Mouse (Mus musculus): Measurements from ENCODE around the gene Pmm2. TPM values are rescaled to one million over a fixed set of nuclear protein-coding genes. Genes with fewer than 3 reads are reported as not detected.

The Pmm2 gene
- polyA plus RNA-seq, 1 experiment, result not detected

- H3K4me1 ChIP-seq (ENCODE audit: control insufficient read depth, insufficient read depth, low read length), result peaks cover 23% of the 10 kb centered on the region
- H3K4me3 ChIP-seq (ENCODE audit: insufficient read depth, low read depth, low read length), result no peak overlapping the region
- TF ChIP-seq POLR2A (IDR thresholded peaks at IDR 0.05; ENCODE audit: insufficient read depth, low read depth, low read length) (no peak), CTCF (IDR thresholded peaks at IDR 0.05; ENCODE audit: insufficient read depth, low read depth, low read length) (no peak)
- no peak overlapping the region for H3K27ac ChIP-seq (ENCODE audit: insufficient read depth, low read depth, low read length)
Observed at GRCm38 (mm10) chr16:8672811-8673210, 35.3 kb downstream of the Pmm2 start.

- WGBS, result 62% methylated on average over 6 of the region's 6 CpGs
- Histone ChIP-seq H3K27ac (ENCODE audit: insufficient read depth, low read depth, low read length) (no peak overlapping the region), H3K4me3 (ENCODE audit: insufficient read depth, low read depth, low read length) (no peak overlapping the region), H3K4me1 (ENCODE audit: control insufficient read depth, insufficient read depth, low read length) (peaks cover 23% of the 10 kb centered on the region)
- no peak for TF ChIP-seq CTCF (IDR thresholded peaks at IDR 0.05; ENCODE audit: insufficient read depth, low read depth, low read length)
- TF ChIP-seq POLR2A (IDR thresholded peaks at IDR 0.05; ENCODE audit: insufficient read depth, low read depth, low read length), result no peak
Observed at GRCm38 (mm10) chr16:8673343-8673742, 35.9 kb downstream of the Pmm2 start.

GRCm38 (mm10) chr16:8674165-8674564 lies 36.7 kb downstream of the Pmm2 start:
- Histone ChIP-seq H3K4me1 (ENCODE audit: control insufficient read depth, insufficient read depth, low read length) (peaks cover 21% of the 10 kb centered on the region), H3K4me3 (ENCODE audit: insufficient read depth, low read depth, low read length) (no peak overlapping the region), H3K27ac (ENCODE audit: insufficient read depth, low read depth, low read length) (no peak overlapping the region)
- TF ChIP-seq POLR2A (IDR thresholded peaks at IDR 0.05; ENCODE audit: insufficient read depth, low read depth, low read length), result no peak
- peak; percentile 68 for TF ChIP-seq CTCF (IDR thresholded peaks at IDR 0.05; ENCODE audit: insufficient read depth, low read depth, low read length)
- WGBS, result 3% methylated on average over 8 of the region's 8 CpGs

GRCm38 (mm10) chr16:8675559-8675958 lies 38.1 kb downstream of the Pmm2 start:
- no peak overlapping the region for H3K27ac ChIP-seq (ENCODE audit: insufficient read depth, low read depth, low read length)
- TF ChIP-seq CTCF (IDR thresholded peaks at IDR 0.05; ENCODE audit: insufficient read depth, low read depth, low read length), result no peak
- TF ChIP-seq POLR2A (IDR thresholded peaks at IDR 0.05; ENCODE audit: insufficient read depth, low read depth, low read length), result no peak
- WGBS, result 89% methylated on average over 8 of the region's 8 CpGs
- H3K4me3 ChIP-seq (ENCODE audit: insufficient read depth, low read depth, low read length), result no peak overlapping the region
- H3K4me1 ChIP-seq (ENCODE audit: control insufficient read depth, insufficient read depth, low read length), result peaks cover 10% of the 10 kb centered on the region

GRCm38 (mm10) chr16:8676228-8676627 lies 38.8 kb downstream of the Pmm2 start:
- H3K27ac ChIP-seq (ENCODE audit: insufficient read depth, low read depth, low read length), result no peak overlapping the region
- WGBS, result 86% methylated on average over 2 of the region's 2 CpGs
- peaks cover 10% of the 10 kb centered on the region for H3K4me1 ChIP-seq (ENCODE audit: control insufficient read depth, insufficient read depth, low read length)
- no peak for TF ChIP-seq POLR2A (IDR thresholded peaks at IDR 0.05; ENCODE audit: insufficient read depth, low read depth, low read length)
- TF ChIP-seq CTCF (IDR thresholded peaks at IDR 0.05; ENCODE audit: insufficient read depth, low read depth, low read length), result no peak
- no peak overlapping the region for H3K4me3 ChIP-seq (ENCODE audit: insufficient read depth, low read depth, low read length)

DNA sequence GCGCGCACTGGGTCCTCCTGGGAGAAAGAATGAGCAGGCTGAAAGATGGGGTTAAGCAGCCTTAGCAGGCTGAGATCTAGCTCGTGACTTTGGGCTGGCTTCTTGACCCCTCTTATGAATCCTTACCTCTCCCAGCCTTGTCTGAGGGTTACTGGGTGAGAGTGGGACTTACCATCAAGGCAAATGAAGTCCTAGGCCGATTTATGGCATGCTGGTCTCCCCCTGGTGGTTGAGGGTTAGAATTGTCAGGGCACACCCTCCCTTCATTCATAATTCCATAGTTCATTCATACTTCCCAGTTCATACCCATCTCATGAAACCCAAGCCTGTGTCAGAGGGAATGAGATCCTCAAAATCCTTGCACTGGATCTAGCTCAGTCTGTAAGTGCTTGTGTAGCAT lies 39.3 kb downstream of the Pmm2 start:
- 56% methylated on average over 4 of the region's 4 CpGs for WGBS
- Histone ChIP-seq H3K4me3 (ENCODE audit: insufficient read depth, low read depth, low read length) (no peak overlapping the region), H3K4me1 (ENCODE audit: control insufficient read depth, insufficient read depth, low read length) (peaks cover 5% of the 10 kb centered on the region), H3K27ac (ENCODE audit: insufficient read depth, low read depth, low read length) (no peak overlapping the region)
- TF ChIP-seq POLR2A (IDR thresholded peaks at IDR 0.05; ENCODE audit: insufficient read depth, low read depth, low read length), result no peak
- TF ChIP-seq CTCF (IDR thresholded peaks at IDR 0.05; ENCODE audit: insufficient read depth, low read depth, low read length), result no peak

DNA sequence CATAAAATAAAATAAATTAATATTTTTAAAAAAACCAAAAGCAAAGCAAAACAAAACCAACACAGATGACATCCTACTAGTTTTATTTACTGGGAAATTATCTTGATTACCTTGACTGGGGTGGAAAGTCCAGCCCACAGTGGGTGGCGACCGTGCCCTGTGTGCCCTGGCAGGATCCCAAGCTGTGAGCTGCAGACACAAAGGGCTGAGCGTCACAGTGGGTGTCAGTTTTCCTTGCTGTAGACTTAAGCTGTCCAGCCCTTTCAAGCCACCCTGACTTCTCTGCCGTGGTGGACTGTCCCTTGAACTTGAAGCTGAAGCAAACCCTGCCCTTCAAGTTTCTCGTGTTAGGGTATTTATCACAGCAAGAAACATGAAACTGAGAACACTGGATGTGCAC lies 40.6 kb downstream of the Pmm2 start:
- 0 out of 2 replicates have a peak, but pooled peaks cover 2% of the 10 kb centered on the region for H3K4me1 ChIP-seq (ENCODE audit: control insufficient read depth, insufficient read depth, low read length)
- H3K27ac ChIP-seq (ENCODE audit: insufficient read depth, low read depth, low read length), result no peak overlapping the region
- no peak overlapping the region for H3K4me3 ChIP-seq (ENCODE audit: insufficient read depth, low read depth, low read length)
- WGBS, result 38% methylated on average over 5 of the region's 5 CpGs
- TF ChIP-seq POLR2A (IDR thresholded peaks at IDR 0.05; ENCODE audit: insufficient read depth, low read depth, low read length) (no peak), CTCF (IDR thresholded peaks at IDR 0.05; ENCODE audit: insufficient read depth, low read depth, low read length) (no peak)

DNA sequence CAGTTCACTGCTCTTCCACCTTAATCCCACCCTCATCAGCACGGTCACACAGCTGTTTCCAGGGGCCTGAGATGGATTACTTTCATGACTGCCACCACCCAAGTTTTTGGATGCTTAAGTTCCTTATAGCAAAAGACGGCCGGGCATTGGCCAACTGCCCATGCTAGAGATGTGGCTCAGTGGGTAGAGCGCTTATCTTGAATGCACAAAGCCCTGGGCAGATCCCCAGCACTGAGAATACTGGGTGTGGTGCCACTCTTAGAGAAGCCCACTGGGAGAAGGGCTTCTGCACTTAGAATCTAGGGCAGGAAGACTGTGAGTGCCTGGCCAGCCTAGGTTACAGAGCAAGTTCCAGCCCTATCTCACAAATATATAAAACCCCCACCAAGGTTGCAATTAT lies 41.2 kb downstream of the Pmm2 start:
- Histone ChIP-seq H3K27ac (ENCODE audit: insufficient read depth, low read depth, low read length) (no peak overlapping the region), H3K4me1 (ENCODE audit: control insufficient read depth, insufficient read depth, low read length) (0 out of 2 replicates have a peak, but pooled peaks cover 2% of the 10 kb centered on the region), H3K4me3 (ENCODE audit: insufficient read depth, low read depth, low read length) (no peak overlapping the region)
- no peak for TF ChIP-seq POLR2A (IDR thresholded peaks at IDR 0.05; ENCODE audit: insufficient read depth, low read depth, low read length)
- no peak for TF ChIP-seq CTCF (IDR thresholded peaks at IDR 0.05; ENCODE audit: insufficient read depth, low read depth, low read length)
- WGBS, result 78% methylated on average over 4 of the region's 4 CpGs

GRCm38 (mm10) chr16:8679780-8680179 lies 42.3 kb downstream of the Pmm2 start:
- 81% methylated on average over 3 of the region's 3 CpGs for WGBS
- Histone ChIP-seq H3K27ac (ENCODE audit: insufficient read depth, low read depth, low read length) (no peak overlapping the region), H3K4me3 (ENCODE audit: insufficient read depth, low read depth, low read length) (no peak overlapping the region), H3K4me1 (ENCODE audit: control insufficient read depth, insufficient read depth, low read length) (no peaks in the 10 kb centered on the region)
- no peak for TF ChIP-seq POLR2A (IDR thresholded peaks at IDR 0.05; ENCODE audit: insufficient read depth, low read depth, low read length)
- TF ChIP-seq CTCF (IDR thresholded peaks at IDR 0.05; ENCODE audit: insufficient read depth, low read depth, low read length), result no peak

GRCm38 (mm10) chr16:8680470-8680869 lies 43.0 kb downstream of the Pmm2 start, which contains the start of gene Gm5767:
Gene Gm5767, plus strand, starts transcription at chr16:8680770.
- no peaks in the 10 kb centered on the region for H3K4me1 ChIP-seq (ENCODE audit: control insufficient read depth, insufficient read depth, low read length)
- no peak within 1 kb of the TSS for H3K27ac ChIP-seq (ENCODE audit: insufficient read depth, low read depth, low read length)
- WGBS, result 74% methylated on average over 5 of the region's 5 CpGs
- TF ChIP-seq CTCF (IDR thresholded peaks at IDR 0.05; ENCODE audit: insufficient read depth, low read depth, low read length) (no peak), POLR2A (IDR thresholded peaks at IDR 0.05; ENCODE audit: insufficient read depth, low read depth, low read length) (no peak)
- no peak within 1 kb of the TSS for H3K4me3 ChIP-seq (ENCODE audit: insufficient read depth, low read depth, low read length)
